Mouse (Mus musculus) granulocyte monocyte progenitor cell, adult 5-6 weeks (primary cell): ENCODE data around the gene Aipl1. TPM values are rescaled to one million over a fixed set of nuclear protein-coding genes. Genes with fewer than 3 reads are reported as not detected.

Experiments used
- ATAC-seq: replicated peaks from 2 replicates; pipeline ENCODE4 v1.8.0; 2016; ENCODE audit warnings: mild to moderate bottlenecking, moderate TSS enrichment, inconsistent platforms; ENCODE audit not compliant: poor library complexity, severe bottlenecking
- total RNA-seq, 2 experiments: library from RNA; stranded (forward) in 1 of 2; stranded (reverse) in 1 of 2; fragments of 200-712, 200-1000 nt in 1 of 2; fragments of >200 nt in 1 of 2; fragmentation: Nextera tagmentation in 1 of 2; gene quantifications; 2 replicates each; pipeline ENCODE4 v1.2.3; 2014 to 2017

Aipl1 gene
- total RNA-seq, 2 experiments from 2014 or later = 0.41 TPM; not detected in 1

GRCm38 (mm10) chr11:71985101-71985711 lies 52.1 kb downstream of the Aipl1 start:
- no peak for ATAC-seq

GRCm38 (mm10) chr11:71984093-71984492 lies 53.2 kb downstream of the Aipl1 start:
- ATAC-seq = no peak

Other genes starting within 250 kb of the Aipl1 start
- gene Pimreg, start 4.5 kb upstream of the Aipl1 start, total RNA-seq (2014; fragmentation: Nextera tagmentation) = 7.5 and 14.4 TPM in 2 replicates
- gene Pimreg, start 4.5 kb upstream of the Aipl1 start, total RNA-seq (2017) = 12.4 and 17.0 TPM in 2 replicates
- gene Pitpnm3, start 98.3 kb upstream of the Aipl1 start, total RNA-seq (2014; fragmentation: Nextera tagmentation) = not detected in 2 replicates
- not detected in 2 replicates for gene Pitpnm3, start 98.3 kb upstream of the Aipl1 start, total RNA-seq (2017)
- gene Gm43951, start 169.3 kb upstream of the Aipl1 start, total RNA-seq (2014; fragmentation: Nextera tagmentation) = 0.21 TPM in 1 of 2 replicates, not detected in the other
- 1.0 and 1.1 TPM in 2 replicates for gene Gm43951, start 169.3 kb upstream of the Aipl1 start, total RNA-seq (2017)
- 10.4 and 12.1 TPM in 2 replicates for gene 4933427D14Rik, start 169.9 kb upstream of the Aipl1 start, total RNA-seq (2014; fragmentation: Nextera tagmentation)
- gene 4933427D14Rik, start 169.9 kb upstream of the Aipl1 start, total RNA-seq (2017) = 7.2 and 34.4 TPM in 2 replicates
- 115 and 151 TPM in 2 replicates for gene Txndc17, start 170.0 kb upstream of the Aipl1 start, total RNA-seq (2014; fragmentation: Nextera tagmentation)
- gene Txndc17, start 170.0 kb upstream of the Aipl1 start, total RNA-seq (2017) = 36.3 and 66.3 TPM in 2 replicates
- 12.2 and 12.4 TPM in 2 replicates for gene Med31, start 178.1 kb upstream of the Aipl1 start, total RNA-seq (2014; fragmentation: Nextera tagmentation)
- gene Med31, start 178.1 kb upstream of the Aipl1 start, total RNA-seq (2017) = 12.7 and 20.9 TPM in 2 replicates
- gene Slc13a5, start 229.7 kb upstream of the Aipl1 start, total RNA-seq (2014; fragmentation: Nextera tagmentation) = not detected in 2 replicates
- not detected in 2 replicates for gene Slc13a5, start 229.7 kb upstream of the Aipl1 start, total RNA-seq (2017)